Mouse (Mus musculus) embryo, embryonic 11 days (tissue): Measurements from ENCODE around the gene Cyb5r1.

Experiments used
- DNase-seq: peaks from one replicate; pipeline ENCODE4 v3.0.0-alpha.2; 2015

Gene Cyb5r1

DNA sequence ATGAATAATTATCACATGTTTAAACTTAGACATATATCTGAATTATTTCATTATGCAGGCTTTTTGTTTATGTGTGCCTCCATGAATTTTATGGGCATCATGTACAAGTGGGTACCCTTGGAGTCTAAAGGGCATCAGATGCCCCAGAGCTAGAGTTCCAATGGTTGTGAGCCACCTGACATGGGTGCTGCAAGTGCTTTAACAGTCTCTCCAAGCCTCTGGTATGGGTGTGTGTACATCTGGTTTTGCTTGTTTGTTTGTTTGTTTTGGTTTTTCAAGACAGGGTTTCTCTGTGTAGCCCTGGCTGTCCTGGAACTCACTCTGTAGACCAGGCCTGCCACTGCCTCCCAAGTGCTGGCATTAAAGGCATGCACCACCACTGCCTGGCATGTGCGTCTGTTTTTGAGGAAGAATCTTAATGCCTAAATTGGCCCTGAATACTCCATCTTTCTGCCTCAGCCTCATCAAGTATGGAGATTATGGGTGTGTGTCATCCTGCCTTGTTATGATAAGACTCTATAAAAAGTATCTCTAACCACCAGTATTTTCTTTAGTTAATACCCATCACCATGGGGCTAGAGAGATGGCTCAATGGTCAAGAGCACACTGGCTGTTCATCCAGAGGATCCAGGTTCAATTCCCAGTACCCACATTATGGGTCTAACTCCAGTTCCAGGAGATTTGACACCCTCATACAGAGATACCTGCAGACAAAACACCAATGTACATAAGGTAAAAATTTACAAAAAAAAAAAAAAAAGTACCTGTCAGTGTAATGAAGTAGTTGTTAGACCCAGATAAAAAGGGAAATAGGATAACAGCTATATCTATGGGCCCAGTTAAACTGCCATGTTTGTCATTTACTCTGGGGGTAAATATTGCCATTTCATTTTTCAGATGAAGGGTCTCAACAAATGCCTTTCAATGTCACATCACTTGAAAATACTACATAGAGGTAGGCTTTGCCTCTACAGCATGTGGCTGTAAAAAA is 55.2 kb downstream of the Cyb5r1 start:
- no peak for DNase-seq
